Mouse (Mus musculus): ENCODE results near the gene Tub.

Tub gene

GRCm38 (mm10) chr7:108950312-108950761 is at the start of gene Tub:
Gene Tub (plus strand): TSS chr7:108950338.
- 1% methylated on average over 44 of the region's 44 CpGs for WGBS

GRCm38 (mm10) chr7:108903969-108904368 is 46.2 kb upstream of the Tub start:
- WGBS = 73% methylated on average over 2 of the region's 2 CpGs

GRCm38 (mm10) chr7:108927043-108927442 is 23.1 kb upstream of the Tub start:
- WGBS = 71% methylated on average over 4 of the region's 4 CpGs

GRCm38 (mm10) chr7:108928280-108929188 is 21.6 kb upstream of the Tub start:
- 63% methylated on average over 11 of the region's 11 CpGs for WGBS

- 75% methylated on average over 6 of the region's 6 CpGs for WGBS
These were observed 20.3 kb upstream of the Tub start, which contains the start of gene Nlrp10 for GRCm38 (mm10) chr7:108929726-108930393. Gene Nlrp10 (minus strand): TSS chr7:108930178.

- 2% methylated on average over 50 of the region's 50 CpGs for WGBS
These were observed 16.1 kb upstream of the Tub start, which contains the start of gene Eif3f for GRCm38 (mm10) chr7:108933794-108934731. Gene Eif3f (plus strand): TSS chr7:108934417.

- 2% methylated on average over 8 of the region's 8 CpGs for WGBS
These were observed 15.3 kb upstream of the Tub start for GRCm38 (mm10) chr7:108934836-108935235.

- WGBS = 70% methylated on average over 7 of the region's 7 CpGs
These were observed 14.7 kb upstream of the Tub start for GRCm38 (mm10) chr7:108935411-108935810.

- 95% methylated on average over 4 of the region's 4 CpGs for WGBS
These were observed 13.5 kb upstream of the Tub start for GRCm38 (mm10) chr7:108936591-108936990.

- WGBS = 63% methylated on average over 9 of the region's 9 CpGs
These were observed 8.7 kb upstream of the Tub start for GRCm38 (mm10) chr7:108941466-108941865.

- 8% methylated on average over 2 of the region's 2 CpGs for WGBS
These were observed 6.1 kb upstream of the Tub start for GRCm38 (mm10) chr7:108944002-108944401.

- 52% methylated on average over 2 of the region's 2 CpGs for WGBS
These were observed 837 bp upstream of the Tub start for GRCm38 (mm10) chr7:108949301-108949700.

GRCm38 (mm10) chr7:108950762-108951331 is 709 bp downstream of the Tub start:
- WGBS = under 1% methylated on average over 52 of the region's 52 CpGs

- 92% methylated on average over 6 of the region's 6 CpGs for WGBS
These were observed 2.7 kb downstream of the Tub start for GRCm38 (mm10) chr7:108952801-108953200.

GRCm38 (mm10) chr7:108954185-108954584 is 4.0 kb downstream of the Tub start:
- 48% methylated on average over 4 of the region's 4 CpGs for WGBS

GRCm38 (mm10) chr7:108957734-108958133 is 7.6 kb downstream of the Tub start:
- 54% methylated on average over 2 of the region's 2 CpGs for WGBS

- WGBS = 39% methylated on average over 2 of the region's 2 CpGs
These were observed 15.8 kb downstream of the Tub start for GRCm38 (mm10) chr7:108965968-108966367.

- WGBS = 19% methylated on average over 7 of the region's 7 CpGs
These were observed 16.7 kb downstream of the Tub start for GRCm38 (mm10) chr7:108966742-108967362.

GRCm38 (mm10) chr7:108968201-108968600 is 18.1 kb downstream of the Tub start:
- 38% methylated on average over 6 of the region's 6 CpGs for WGBS

- 43% methylated on average over 6 of the region's 6 CpGs for WGBS
These were observed 22.1 kb downstream of the Tub start for GRCm38 (mm10) chr7:108972273-108972672.

Measured in cerebral cortex, adult 2 months (tissue).